Mouse (Mus musculus) stomach, postnatal 0 days (tissue): ENCODE results near the gene Abtb2. TPM values are rescaled to one million over a fixed set of nuclear protein-coding genes. Genes with fewer than 3 reads are reported as not detected.

Source experiments
- ATAC-seq: fragments of 200-750 bp; cut with Nextera tagmentation; 2 replicates; pipeline ENCODE4 v1.8.0; 2017; ENCODE audit not compliant: low FRiP score, low TSS enrichment
- DNase-seq: peaks from one replicate; pipeline ENCODE4 v3.0.0-alpha.2; 2016; ENCODE audit warnings: low spot score
- H3K27ac ChIP-seq: fragments of 300-500 bp; sonication (generic); replicated peaks from 2 replicates; pipeline ENCODE4 v1.5.1; 2014; ENCODE audit warnings: mild to moderate bottlenecking, control low read depth
- H3K27me3 ChIP-seq: fragments of 300-500 bp; sonication (generic); 2 replicates; pipeline ENCODE4 v1.6.1; 2014; ENCODE audit warnings: low read length; ENCODE audit not compliant: control insufficient read depth, insufficient read depth
- H3K36me3 ChIP-seq: fragments of 300-500 bp; sonication (generic); 2 replicates; pipeline ENCODE4 v1.6.1; 2014; ENCODE audit warnings: low read length, mixed read lengths; ENCODE audit not compliant: control insufficient read depth, insufficient read depth
- H3K4me1 ChIP-seq: fragments of 300-500 bp; sonication (generic); replicated peaks from 2 replicates; pipeline ENCODE4 v1.6.1; 2014; ENCODE audit warnings: antibody characterized with exemption; ENCODE audit not compliant: control insufficient read depth, insufficient read depth
- H3K4me2 ChIP-seq: fragments of 300-500 bp; sonication (generic); replicated peaks from 2 replicates; pipeline ENCODE4 v1.6.1; 2014; ENCODE audit warnings: low read depth, mild to moderate bottlenecking, control low read depth, moderate library complexity
- H3K4me3 ChIP-seq: fragments of 300-500 bp; sonication (generic); 2 replicates; pipeline ENCODE4 v1.5.1; 2014; ENCODE audit warnings: low read depth, low read length, control low read depth
- H3K9ac ChIP-seq: fragments of 300-500 bp; sonication (generic); 2 replicates; pipeline ENCODE4 v1.6.1; 2014; ENCODE audit warnings: mild to moderate bottlenecking, low read length, control low read depth, mixed read lengths
- H3K9me3 ChIP-seq: fragments of 300-500 bp; sonication (generic); 2 replicates; pipeline ENCODE4 v1.6.1; 2016; ENCODE audit warnings: low read length; ENCODE audit not compliant: control insufficient read depth
- CTCF ChIP-seq: IDR thresholded peaks from 2 replicates; pipeline ENCODE4 v1.5.1; 2016; ENCODE audit warnings: antibody characterized with exemption, low read depth, mild to moderate bottlenecking, moderate library complexity
- EP300 ChIP-seq: optimal IDR thresholded peaks from 2 replicates; pipeline ENCODE3; 2016; ENCODE audit warnings: antibody characterized with exemption
- WGBS: fragments of 180-500 bp; shearing (Covaris S2); extraction: QIAGEN DNeasy Blood & Tissue Kit; methylation state at CpG from one replicate; pipeline ENCODE4 v1.1.7; 2014; 5-methylcytosine and 5-hydroxymethylcytosine counted together
- polyA plus RNA-seq: library from polyadenylated mRNA; unstranded; fragments of >200 nt; fragmentation: Nextera tagmentation; extraction: Ambion mirVana; gene quantifications from 2 replicates; pipeline ENCODE4 v1.2.1, GENCODE M21; 2015

The Abtb2 gene
- polyA plus RNA-seq, 1 experiment from 2014 or later = 4.0 TPM

- ATAC-seq (0 out of 2 replicates have a peak, but pooled peaks have one; percentile 43), DNase-seq (no peak)
- no peak overlapping the region for H3K4me2 ChIP-seq
- H3K4me1 ChIP-seq = no peaks in the 10 kb centered on the region
- no peak overlapping the region; the same call in 1 of the 2 replicates for H3K9ac ChIP-seq
- no peaks in the 10 kb centered on the region for H3K27me3 ChIP-seq
- WGBS = 57% methylated on average over 12 of the region's 12 CpGs
- H3K27ac ChIP-seq = 0 out of 2 replicates have a peak overlapping the region, but pooled peaks have one; percentile 24
- peaks cover 15% of the 10 kb centered on the region for H3K36me3 ChIP-seq
- H3K9me3 ChIP-seq = no peaks in the 10 kb centered on the region
- no peak overlapping the region for H3K4me3 ChIP-seq
- no peak for TF ChIP-seq CTCF
- TF ChIP-seq EP300 = no peak
These were observed 162.0 kb downstream of the Abtb2 start for GRCm38 (mm10) chr2:103728027-103728540.

- no peaks in the 10 kb centered on the region for H3K27me3 ChIP-seq
- WGBS = 81% methylated on average over 8 of the region's 8 CpGs
- no peak for TF ChIP-seq EP300
- no peak for TF ChIP-seq CTCF
- DNase-seq (no peak), ATAC-seq (no peak)
- H3K4me1 ChIP-seq = no peaks in the 10 kb centered on the region
- H3K9ac ChIP-seq = no peak overlapping the region
- H3K36me3 ChIP-seq = peaks cover 18% of the 10 kb centered on the region
- H3K4me3 ChIP-seq = no peak overlapping the region
- no peak overlapping the region for H3K4me2 ChIP-seq
- H3K9me3 ChIP-seq = no peaks in the 10 kb centered on the region
- no peak overlapping the region for H3K27ac ChIP-seq
These were observed 164.9 kb downstream of the Abtb2 start for GRCm38 (mm10) chr2:103730999-103731398.

- Histone ChIP-seq H3K9ac (no peak overlapping the region), H3K9me3 (no peaks in the 10 kb centered on the region), H3K27ac (no peak overlapping the region), H3K4me2 (no peak overlapping the region), H3K4me3 (no peak overlapping the region), H3K4me1 (no peaks in the 10 kb centered on the region), H3K36me3 (peaks cover 17% of the 10 kb centered on the region), H3K27me3 (no peaks in the 10 kb centered on the region)
- DNase-seq = no peak
- no peak for ATAC-seq
- TF ChIP-seq CTCF = no peak
- TF ChIP-seq EP300 = no peak
- 88% methylated on average over 6 of the region's 6 CpGs for WGBS
These were observed 165.3 kb downstream of the Abtb2 start for GRCm38 (mm10) chr2:103731423-103731822.

- TF ChIP-seq EP300 = no peak
- TF ChIP-seq CTCF = no peak
- ATAC-seq = no peak
- no peak overlapping the region for H3K4me2 ChIP-seq
- no peak overlapping the region for H3K27ac ChIP-seq
- no peaks in the 10 kb centered on the region for H3K4me1 ChIP-seq
- no peak overlapping the region for H3K9ac ChIP-seq
- H3K27me3 ChIP-seq = no peaks in the 10 kb centered on the region
- peaks cover 6% of the 10 kb centered on the region; the same call in 1 of the 2 replicates for H3K36me3 ChIP-seq
- WGBS = 99% methylated on average over 6 of the region's 6 CpGs
- H3K9me3 ChIP-seq = no peaks in the 10 kb centered on the region
- no peak for DNase-seq
- no peak overlapping the region for H3K4me3 ChIP-seq
These were observed 176.7 kb downstream of the Abtb2 start for GRCm38 (mm10) chr2:103742821-103743220.

GRCm38 (mm10) chr2:103743536-103743935, 177.4 kb downstream of the Abtb2 start:
- Histone ChIP-seq H3K4me1 (no peaks in the 10 kb centered on the region), H3K9ac (no peak overlapping the region), H3K4me2 (no peak overlapping the region), H3K4me3 (no peak overlapping the region), H3K9me3 (no peaks in the 10 kb centered on the region), H3K27me3 (no peaks in the 10 kb centered on the region), H3K27ac (no peak overlapping the region), H3K36me3 (peaks cover 9% of the 10 kb centered on the region; the same call in 1 of the 2 replicates)
- WGBS = 82% methylated on average over 2 of the region's 2 CpGs
- DNase-seq (no peak), ATAC-seq (no peak)
- TF ChIP-seq EP300 (no peak), CTCF (no peak)

- no peaks in the 10 kb centered on the region for H3K27me3 ChIP-seq
- no peak overlapping the region for H3K4me2 ChIP-seq
- no peak overlapping the region for H3K4me3 ChIP-seq
- no peak overlapping the region for H3K9ac ChIP-seq
- no peak overlapping the region for H3K27ac ChIP-seq
- ATAC-seq = no peak
- H3K36me3 ChIP-seq = peaks cover 9% of the 10 kb centered on the region; the same call in 1 of the 2 replicates
- peak; percentile 71 for DNase-seq
- H3K4me1 ChIP-seq = no peaks in the 10 kb centered on the region
- 77% methylated on average over 7 of the region's 7 CpGs for whole genome bisulfite sequencing
- TF ChIP-seq EP300 = no peak
- peak; percentile 89 for TF ChIP-seq CTCF
- no peaks in the 10 kb centered on the region for H3K9me3 ChIP-seq
These were observed 177.9 kb downstream of the Abtb2 start for GRCm38 (mm10) chr2:103743988-103744387.
